Mouse (Mus musculus) right cerebral cortex, adult 2 months (tissue): ENCODE results near the gene Tas2r109.
"Not testable (repeated sequence)": the region's sequence is repeated elsewhere in the genome, so short reads cannot be mapped to it uniquely, and the experiment has no call there.

ENCODE experiments used
- DNase-seq, 2 experiments: peaks; one replicate each; pipeline ENCODE4 v3.0.0; 2021 to 2022; ENCODE audit warnings: low spot score in 2 of 2

Gene Tas2r109

GRCm38 (mm10) chr6:132980865-132981264, at the start of gene Tas2r109:
Gene Tas2r109, minus strand, starts transcription at chr6:132980965.
- DNase-seq, result no peak

- DNase-seq, result no peak
Observed at GRCm38 (mm10) chr6:132957819-132958218, 22.9 kb downstream of the Tas2r109 start, which contains the start of gene Tas2r131. Gene Tas2r131, minus strand, starts transcription at chr6:132957919.

- no peak for DNase-seq
Observed at GRCm38 (mm10) chr6:132950802-132951201, 30.0 kb downstream of the Tas2r109 start, which contains the start of gene Tas2r129. Gene Tas2r129, plus strand, starts transcription at chr6:132951102.

- DNase-seq, result not testable (repeated sequence)
Observed at GRCm38 (mm10) chr6:132941376-132941775, 39.4 kb downstream of the Tas2r109 start.
